Mouse (Mus musculus): ENCODE results near the gene Usp29. TPM values are rescaled to one million over a fixed set of nuclear protein-coding genes. Genes with fewer than 3 reads are reported as not detected.
"Not testable (repeated sequence)": the region's sequence is repeated elsewhere in the genome, so short reads cannot be mapped to it uniquely, and the experiment has no call there.

Gene Usp29
- polyA plus RNA-seq, 1 experiment, result not detected

GRCm38 (mm10) chr7:6874448-6874847, 144.1 kb downstream of the Usp29 start:
- H3K4me1 ChIP-seq (ENCODE audit: control insufficient read depth, insufficient read depth, low read length), result peaks cover 5% of the 10 kb centered on the region
- no peak for TF ChIP-seq CTCF (IDR thresholded peaks at IDR 0.05; ENCODE audit: insufficient read depth, low read depth, low read length)
- no peak for TF ChIP-seq POLR2A (IDR thresholded peaks at IDR 0.05; ENCODE audit: insufficient read depth, low read depth, low read length)
- peak overlapping the region; percentile 2; the same call in 1 of the 2 replicates for H3K27ac ChIP-seq (ENCODE audit: insufficient read depth, low read depth, low read length)
- H3K4me3 ChIP-seq (ENCODE audit: insufficient read depth, low read depth, low read length), result no peak overlapping the region
- WGBS, result 61% methylated on average over 19 of the region's 19 CpGs

- 68% methylated on average over 1 of the region's 1 CpGs for WGBS
- no peak overlapping the region for H3K27ac ChIP-seq (ENCODE audit: insufficient read depth, low read depth, low read length)
- TF ChIP-seq CTCF (IDR thresholded peaks at IDR 0.05; ENCODE audit: insufficient read depth, low read depth, low read length) (no peak), POLR2A (IDR thresholded peaks at IDR 0.05; ENCODE audit: insufficient read depth, low read depth, low read length) (no peak)
- peaks cover 8% of the 10 kb centered on the region for H3K4me1 ChIP-seq (ENCODE audit: control insufficient read depth, insufficient read depth, low read length)
- H3K4me3 ChIP-seq (ENCODE audit: insufficient read depth, low read depth, low read length), result no peak overlapping the region
Observed at GRCm38 (mm10) chr7:6878202-6878601, 147.8 kb downstream of the Usp29 start.

- not testable (repeated sequence) for H3K27ac ChIP-seq (ENCODE audit: insufficient read depth, low read depth, low read length); H3K4me1 ChIP-seq (ENCODE audit: control insufficient read depth, insufficient read depth, low read length); H3K4me3 ChIP-seq (ENCODE audit: insufficient read depth, low read depth, low read length)
- 94% methylated on average over 3 of the region's 3 CpGs for WGBS
Observed at GRCm38 (mm10) chr7:6878849-6879248, 148.5 kb downstream of the Usp29 start.

GRCm38 (mm10) chr7:6879512-6880164, 149.3 kb downstream of the Usp29 start:
- TF ChIP-seq POLR2A (IDR thresholded peaks at IDR 0.05; ENCODE audit: insufficient read depth, low read depth, low read length) (no peak), CTCF (IDR thresholded peaks at IDR 0.05; ENCODE audit: insufficient read depth, low read depth, low read length) (no peak)
- no peak overlapping the region for H3K4me3 ChIP-seq (ENCODE audit: insufficient read depth, low read depth, low read length)
- peaks cover 5% of the 10 kb centered on the region for H3K4me1 ChIP-seq (ENCODE audit: control insufficient read depth, insufficient read depth, low read length)
- H3K27ac ChIP-seq (ENCODE audit: insufficient read depth, low read depth, low read length), result no peak overlapping the region
- WGBS, result 85% methylated on average over 11 of the region's 11 CpGs

GRCm38 (mm10) chr7:6880918-6881317, 150.5 kb downstream of the Usp29 start:
- not testable (repeated sequence) for H3K4me3 ChIP-seq (ENCODE audit: insufficient read depth, low read depth, low read length); H3K27ac ChIP-seq (ENCODE audit: insufficient read depth, low read depth, low read length); H3K4me1 ChIP-seq (ENCODE audit: control insufficient read depth, insufficient read depth, low read length)
- 73% methylated on average over 1 of the region's 1 CpGs for WGBS

- no peak overlapping the region for H3K4me3 ChIP-seq (ENCODE audit: insufficient read depth, low read depth, low read length)
- no peak overlapping the region for H3K27ac ChIP-seq (ENCODE audit: insufficient read depth, low read depth, low read length)
- 14% methylated on average over 6 of the region's 6 CpGs for WGBS
- TF ChIP-seq POLR2A (IDR thresholded peaks at IDR 0.05; ENCODE audit: insufficient read depth, low read depth, low read length), result no peak
- no peak for TF ChIP-seq CTCF (IDR thresholded peaks at IDR 0.05; ENCODE audit: insufficient read depth, low read depth, low read length)
- H3K4me1 ChIP-seq (ENCODE audit: control insufficient read depth, insufficient read depth, low read length), result peaks cover 3% of the 10 kb centered on the region; the same call in 1 of the 2 replicates
Observed at GRCm38 (mm10) chr7:6881473-6882046, 151.2 kb downstream of the Usp29 start.

GRCm38 (mm10) chr7:6883376-6884147, 153.2 kb downstream of the Usp29 start:
- H3K4me3 ChIP-seq (ENCODE audit: insufficient read depth, low read depth, low read length), result no peak overlapping the region
- 91% methylated on average over 8 of the region's 8 CpGs for WGBS
- peaks cover 3% of the 10 kb centered on the region; the same call in 1 of the 2 replicates for H3K4me1 ChIP-seq (ENCODE audit: control insufficient read depth, insufficient read depth, low read length)
- no peak overlapping the region for H3K27ac ChIP-seq (ENCODE audit: insufficient read depth, low read depth, low read length)
- TF ChIP-seq CTCF (IDR thresholded peaks at IDR 0.05; ENCODE audit: insufficient read depth, low read depth, low read length) (no peak), POLR2A (IDR thresholded peaks at IDR 0.05; ENCODE audit: insufficient read depth, low read depth, low read length) (no peak)

GRCm38 (mm10) chr7:6885416-6885815, 155.0 kb downstream of the Usp29 start:
- H3K4me3 ChIP-seq (ENCODE audit: insufficient read depth, low read depth, low read length), result no peak overlapping the region
- 79% methylated on average over 7 of the region's 7 CpGs for WGBS
- H3K4me1 ChIP-seq (ENCODE audit: control insufficient read depth, insufficient read depth, low read length), result peaks cover 3% of the 10 kb centered on the region; the same call in 1 of the 2 replicates
- no peak overlapping the region for H3K27ac ChIP-seq (ENCODE audit: insufficient read depth, low read depth, low read length)
- TF ChIP-seq CTCF (IDR thresholded peaks at IDR 0.05; ENCODE audit: insufficient read depth, low read depth, low read length) (no peak), POLR2A (IDR thresholded peaks at IDR 0.05; ENCODE audit: insufficient read depth, low read depth, low read length) (no peak)

GRCm38 (mm10) chr7:6886896-6887295, 156.5 kb downstream of the Usp29 start:
- Histone ChIP-seq H3K4me3 (ENCODE audit: insufficient read depth, low read depth, low read length) (no peak overlapping the region), H3K27ac (ENCODE audit: insufficient read depth, low read depth, low read length) (no peak overlapping the region), H3K4me1 (ENCODE audit: control insufficient read depth, insufficient read depth, low read length) (no peaks in the 10 kb centered on the region)
- TF ChIP-seq CTCF (IDR thresholded peaks at IDR 0.05; ENCODE audit: insufficient read depth, low read depth, low read length), result no peak
- TF ChIP-seq POLR2A (IDR thresholded peaks at IDR 0.05; ENCODE audit: insufficient read depth, low read depth, low read length), result no peak
- WGBS, result 95% methylated on average over 1 of the region's 1 CpGs
